Mouse (Mus musculus): ENCODE results near the gene Gckr. TPM values are rescaled to one million over a fixed set of nuclear protein-coding genes. Genes with fewer than 3 reads are reported as not detected.

Gene Gckr
- polyA plus RNA-seq, 1 experiment from 2014 or later = 0.13 TPM

- WGBS = 92% methylated on average over 2 of the region's 2 CpGs
- Histone ChIP-seq H3K9ac (ENCODE audit: low read length) (no peak overlapping the region), H3K4me2 (ENCODE audit: low read depth, low read length, severe bottlenecking) (no peak overlapping the region), H3K27ac (ENCODE audit: low read depth, low read length) (no peak overlapping the region), H3K27me3 (ENCODE audit: control insufficient read depth, insufficient read depth, low read length) (peaks cover 2% of the 10 kb centered on the region; the same call in 1 of the 2 replicates), H3K36me3 (ENCODE audit: control insufficient read depth, insufficient read depth, low read length) (peaks cover 1% of the 10 kb centered on the region; the same call in 1 of the 2 replicates), H3K4me1 (replicated peaks; ENCODE audit: control insufficient read depth, insufficient read depth, low read length) (peaks cover 7% of the 10 kb centered on the region; the same call in 1 of the 2 replicates), H3K9me3 (ENCODE audit: control insufficient read depth, low read length) (no peaks in the 10 kb centered on the region), H3K4me3 (ENCODE audit: low read depth, low read length) (no peak overlapping the region)
- ATAC-seq (replicated peaks; ENCODE audit: low FRiP score) = no peak
- no peak for DNase-seq (ENCODE audit: low spot score)
Measured at GRCm38 (mm10) chr5:31255381-31255780, 41.9 kb upstream of the Gckr start.

GRCm38 (mm10) chr5:31255971-31256370 is 41.3 kb upstream of the Gckr start:
- Histone ChIP-seq H3K27me3 (ENCODE audit: control insufficient read depth, insufficient read depth, low read length) (peaks cover 2% of the 10 kb centered on the region; the same call in 1 of the 2 replicates), H3K36me3 (ENCODE audit: control insufficient read depth, insufficient read depth, low read length) (no peaks in the 10 kb centered on the region), H3K9me3 (ENCODE audit: control insufficient read depth, low read length) (no peaks in the 10 kb centered on the region), H3K4me1 (replicated peaks; ENCODE audit: control insufficient read depth, insufficient read depth, low read length) (peaks cover 7% of the 10 kb centered on the region; the same call in 1 of the 2 replicates), H3K9ac (ENCODE audit: low read length) (no peak overlapping the region), H3K27ac (ENCODE audit: low read depth, low read length) (no peak overlapping the region), H3K4me3 (ENCODE audit: low read depth, low read length) (no peak overlapping the region), H3K4me2 (ENCODE audit: low read depth, low read length, severe bottlenecking) (no peak overlapping the region)
- ATAC-seq (replicated peaks; ENCODE audit: low FRiP score) (no peak), DNase-seq (ENCODE audit: low spot score) (no peak)
- 86% methylated on average over 2 of the region's 2 CpGs for WGBS

GRCm38 (mm10) chr5:31257616-31258015 is 39.6 kb upstream of the Gckr start:
- Histone ChIP-seq H3K4me1 (replicated peaks; ENCODE audit: control insufficient read depth, insufficient read depth, low read length) (no peaks in the 10 kb centered on the region), H3K4me2 (ENCODE audit: low read depth, low read length, severe bottlenecking) (no peak overlapping the region), H3K9ac (ENCODE audit: low read length) (no peak overlapping the region), H3K36me3 (ENCODE audit: control insufficient read depth, insufficient read depth, low read length) (no peaks in the 10 kb centered on the region; the same call in 1 of the 2 replicates), H3K27ac (ENCODE audit: low read depth, low read length) (no peak overlapping the region), H3K9me3 (ENCODE audit: control insufficient read depth, low read length) (no peaks in the 10 kb centered on the region), H3K4me3 (ENCODE audit: low read depth, low read length) (no peak overlapping the region), H3K27me3 (ENCODE audit: control insufficient read depth, insufficient read depth, low read length) (no peaks in the 10 kb centered on the region)
- WGBS = 91% methylated on average over 11 of the region's 11 CpGs
- DNase-seq (ENCODE audit: low spot score) (no peak), ATAC-seq (replicated peaks; ENCODE audit: low FRiP score) (no peak)

- H3K9ac ChIP-seq (ENCODE audit: low read length) = no peak overlapping the region
- H3K36me3 ChIP-seq (ENCODE audit: control insufficient read depth, insufficient read depth, low read length) = peaks cover 3% of the 10 kb centered on the region; the same call in 1 of the 2 replicates
- H3K4me3 ChIP-seq (ENCODE audit: low read depth, low read length) = no peak overlapping the region
- H3K27me3 ChIP-seq (ENCODE audit: control insufficient read depth, insufficient read depth, low read length) = no peaks in the 10 kb centered on the region
- ATAC-seq (replicated peaks; ENCODE audit: low FRiP score) = no peak
- H3K9me3 ChIP-seq (ENCODE audit: control insufficient read depth, low read length) = no peaks in the 10 kb centered on the region
- no peak for DNase-seq (ENCODE audit: low spot score)
- no peak overlapping the region for H3K27ac ChIP-seq (ENCODE audit: low read depth, low read length)
- H3K4me2 ChIP-seq (ENCODE audit: low read depth, low read length, severe bottlenecking) = no peak overlapping the region
- 97% methylated on average over 7 of the region's 7 CpGs for WGBS
- no peaks in the 10 kb centered on the region for H3K4me1 ChIP-seq (replicated peaks; ENCODE audit: control insufficient read depth, insufficient read depth, low read length)
Measured at GRCm38 (mm10) chr5:31266101-31266500, 31.1 kb upstream of the Gckr start.

GRCm38 (mm10) chr5:31267686-31268085 is 29.6 kb upstream of the Gckr start:
- H3K36me3 ChIP-seq (ENCODE audit: control insufficient read depth, insufficient read depth, low read length) = peaks cover 3% of the 10 kb centered on the region; the same call in 1 of the 2 replicates

GRCm38 (mm10) chr5:31273018-31273417 is 24.2 kb upstream of the Gckr start:
- no peaks in the 10 kb centered on the region for H3K27me3 ChIP-seq (ENCODE audit: control insufficient read depth, insufficient read depth, low read length)
- ATAC-seq (replicated peaks; ENCODE audit: low FRiP score) (no peak), DNase-seq (ENCODE audit: low spot score) (no peak)
- no peaks in the 10 kb centered on the region for H3K9me3 ChIP-seq (ENCODE audit: control insufficient read depth, low read length)
- no peaks in the 10 kb centered on the region for H3K4me1 ChIP-seq (replicated peaks; ENCODE audit: control insufficient read depth, insufficient read depth, low read length)
- no peak overlapping the region for H3K4me2 ChIP-seq (ENCODE audit: low read depth, low read length, severe bottlenecking)
- no peaks in the 10 kb centered on the region; the same call in 1 of the 2 replicates for H3K36me3 ChIP-seq (ENCODE audit: control insufficient read depth, insufficient read depth, low read length)
- no peak overlapping the region for H3K9ac ChIP-seq (ENCODE audit: low read length)
- H3K27ac ChIP-seq (ENCODE audit: low read depth, low read length) = no peak overlapping the region
- H3K4me3 ChIP-seq (ENCODE audit: low read depth, low read length) = no peak overlapping the region
- 90% methylated on average over 6 of the region's 6 CpGs for WGBS

More at GRCm38 (mm10) chr5:31267686-31268085, 29.6 kb upstream of the Gckr start:
- no peak overlapping the region for H3K27ac ChIP-seq (ENCODE audit: low read depth, low read length)
- H3K9ac ChIP-seq (ENCODE audit: low read length) = no peak overlapping the region
- no peak overlapping the region for H3K4me2 ChIP-seq (ENCODE audit: low read depth, low read length, severe bottlenecking)
- H3K4me1 ChIP-seq (replicated peaks; ENCODE audit: control insufficient read depth, insufficient read depth, low read length) = no peaks in the 10 kb centered on the region
- 44% methylated on average over 6 of the region's 6 CpGs for WGBS
- H3K9me3 ChIP-seq (ENCODE audit: control insufficient read depth, low read length) = no peaks in the 10 kb centered on the region
- DNase-seq (ENCODE audit: low spot score) (no peak), ATAC-seq (replicated peaks; ENCODE audit: low FRiP score) (no peak)
- no peak overlapping the region for H3K4me3 ChIP-seq (ENCODE audit: low read depth, low read length)
- no peaks in the 10 kb centered on the region for H3K27me3 ChIP-seq (ENCODE audit: control insufficient read depth, insufficient read depth, low read length)

- no peak overlapping the region for H3K27ac ChIP-seq (ENCODE audit: low read depth, low read length)
- H3K4me3 ChIP-seq (ENCODE audit: low read depth, low read length) = no peak overlapping the region
- H3K27me3 ChIP-seq (ENCODE audit: control insufficient read depth, insufficient read depth, low read length) = no peaks in the 10 kb centered on the region
- no peak overlapping the region for H3K4me2 ChIP-seq (ENCODE audit: low read depth, low read length, severe bottlenecking)
- no peak for ATAC-seq (replicated peaks; ENCODE audit: low FRiP score)
- no peaks in the 10 kb centered on the region for H3K4me1 ChIP-seq (replicated peaks; ENCODE audit: control insufficient read depth, insufficient read depth, low read length)
- no peaks in the 10 kb centered on the region for H3K9me3 ChIP-seq (ENCODE audit: control insufficient read depth, low read length)
- no peak overlapping the region for H3K9ac ChIP-seq (ENCODE audit: low read length)
- DNase-seq (ENCODE audit: low spot score) = no peak
- 88% methylated on average over 20 of the region's 20 CpGs for WGBS
- peaks cover 8% of the 10 kb centered on the region for H3K36me3 ChIP-seq (ENCODE audit: control insufficient read depth, insufficient read depth, low read length)
Measured at GRCm38 (mm10) chr5:31279245-31279988, 17.8 kb upstream of the Gckr start.

GRCm38 (mm10) chr5:31288225-31288624 is 9.0 kb upstream of the Gckr start:
- H3K36me3 ChIP-seq (ENCODE audit: control insufficient read depth, insufficient read depth, low read length) = peaks cover 7% of the 10 kb centered on the region
- no peak for ATAC-seq (replicated peaks; ENCODE audit: low FRiP score)
- no peak overlapping the region for H3K27ac ChIP-seq (ENCODE audit: low read depth, low read length)
- WGBS = 84% methylated on average over 4 of the region's 4 CpGs
- H3K4me2 ChIP-seq (ENCODE audit: low read depth, low read length, severe bottlenecking) = no peak overlapping the region
- no peak overlapping the region for H3K4me3 ChIP-seq (ENCODE audit: low read depth, low read length)
- no peaks in the 10 kb centered on the region for H3K9me3 ChIP-seq (ENCODE audit: control insufficient read depth, low read length)
- H3K27me3 ChIP-seq (ENCODE audit: control insufficient read depth, insufficient read depth, low read length) = no peaks in the 10 kb centered on the region
- peaks cover 7% of the 10 kb centered on the region; the same call in 1 of the 2 replicates for H3K4me1 ChIP-seq (replicated peaks; ENCODE audit: control insufficient read depth, insufficient read depth, low read length)
- DNase-seq (ENCODE audit: low spot score) = no peak
- H3K9ac ChIP-seq (ENCODE audit: low read length) = no peak overlapping the region

- Histone ChIP-seq H3K4me2 (ENCODE audit: low read depth, low read length, severe bottlenecking) (no peak overlapping the region), H3K4me1 (replicated peaks; ENCODE audit: control insufficient read depth, insufficient read depth, low read length) (peaks cover 7% of the 10 kb centered on the region; the same call in 1 of the 2 replicates), H3K9ac (ENCODE audit: low read length) (no peak overlapping the region), H3K27ac (ENCODE audit: low read depth, low read length) (no peak overlapping the region), H3K36me3 (ENCODE audit: control insufficient read depth, insufficient read depth, low read length) (peaks cover 5% of the 10 kb centered on the region), H3K4me3 (ENCODE audit: low read depth, low read length) (no peak overlapping the region), H3K27me3 (ENCODE audit: control insufficient read depth, insufficient read depth, low read length) (no peaks in the 10 kb centered on the region), H3K9me3 (ENCODE audit: control insufficient read depth, low read length) (no peaks in the 10 kb centered on the region)
- WGBS = 83% methylated on average over 3 of the region's 3 CpGs
- DNase-seq (ENCODE audit: low spot score) = no peak
- ATAC-seq (replicated peaks; ENCODE audit: low FRiP score) = no peak
Measured at GRCm38 (mm10) chr5:31288655-31289054, 8.6 kb upstream of the Gckr start.

Measured in forebrain, embryonic 11.5 days (tissue).